Mouse (Mus musculus) bone marrow, adult 2 months (tissue): ENCODE results near the gene Col23a1. TPM values are rescaled to one million over a fixed set of nuclear protein-coding genes. Genes with fewer than 3 reads are reported as not detected.

ENCODE experiments used
- H3K27ac ChIP-seq: fragments of 200-500 bp; 2 replicates; pipeline ENCODE4 v1.5.1; 2012; ENCODE audit warnings: low read depth, mild to moderate bottlenecking, control low read depth, inconsistent platforms, low read length; ENCODE audit not compliant: control insufficient read depth, poor library complexity, insufficient read depth
- H3K4me1 ChIP-seq: fragments of 200-500 bp; 2 replicates; pipeline ENCODE4 v1.6.1; 2011; ENCODE audit warnings: low read length; ENCODE audit not compliant: control insufficient read depth, insufficient read depth
- H3K4me3 ChIP-seq: fragments of 200-500 bp; replicated peaks from 2 replicates; pipeline ENCODE3; 2011; ENCODE audit warnings: mild to moderate bottlenecking, low read depth, low read length, control low read depth; ENCODE audit not compliant: control insufficient read depth
- CTCF ChIP-seq: fragments of 200-500 bp; IDR thresholded peaks from 2 replicates; pipeline ENCODE4 v1.5.1; 2011; ENCODE audit warnings: low read length, control low read depth; ENCODE audit not compliant: control insufficient read depth, insufficient read depth
- POLR2A ChIP-seq: fragments of 200-500 bp; IDR thresholded peaks from 2 replicates; pipeline ENCODE4 v1.6.1; 2011; ENCODE audit warnings: low read depth, mild to moderate bottlenecking, control low read depth, low read length, borderline replicate concordance; ENCODE audit not compliant: control insufficient read depth
- WGBS: fragments of 180-500 bp; shearing (Covaris S2); methylation state at CpG from one replicate; pipeline ENCODE4 v1.1.7; 2018; 5-methylcytosine and 5-hydroxymethylcytosine counted together
- polyA plus RNA-seq: library from polyadenylated mRNA; stranded (reverse); fragments of >200 nt; gene quantifications from 2 replicates; pipeline ENCODE4 v1.2.4, GENCODE M21; 2011; ENCODE audit warnings: low replicate concordance; ENCODE audit not compliant: missing spikeins, insufficient read depth, insufficient read length

The Col23a1 gene
- polyA plus RNA-seq, 1 experiment, result not detected

DNA sequence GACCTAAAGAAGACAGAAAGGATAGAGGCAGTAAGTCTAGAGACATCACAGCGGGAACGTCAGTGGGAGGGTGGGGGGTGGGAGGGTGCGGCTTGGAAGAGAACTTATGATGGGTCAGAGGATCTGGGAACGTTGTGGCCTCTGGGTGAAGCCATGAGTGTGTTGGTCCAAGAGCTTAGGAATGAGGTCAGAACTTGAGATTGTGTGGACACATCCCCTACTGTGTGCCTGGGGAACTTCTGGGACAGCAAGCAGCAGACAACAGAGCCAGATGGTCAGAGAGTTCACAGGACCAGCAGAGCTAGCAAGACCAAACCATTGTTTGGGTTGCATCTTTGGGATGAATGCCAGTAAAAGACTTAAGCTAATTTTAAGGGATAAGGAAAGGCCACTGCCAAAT, 279.1 kb downstream of the Col23a1 start:
- Histone ChIP-seq H3K27ac (no peak overlapping the region), H3K4me1 (no peaks in the 10 kb centered on the region), H3K4me3 (no peak overlapping the region)
- WGBS, result 90% methylated on average over 4 of the region's 4 CpGs
- TF ChIP-seq CTCF (no peak), POLR2A (no peak)

- H3K27ac ChIP-seq, result no peak overlapping the region
- no peak overlapping the region for H3K4me3 ChIP-seq
- TF ChIP-seq POLR2A (no peak), CTCF (no peak)
- 86% methylated on average over 4 of the region's 4 CpGs for WGBS
- peaks cover 4% of the 10 kb centered on the region for H3K4me1 ChIP-seq
Observed at GRCm38 (mm10) chr11:51576454-51576853, 286.7 kb downstream of the Col23a1 start.

DNA sequence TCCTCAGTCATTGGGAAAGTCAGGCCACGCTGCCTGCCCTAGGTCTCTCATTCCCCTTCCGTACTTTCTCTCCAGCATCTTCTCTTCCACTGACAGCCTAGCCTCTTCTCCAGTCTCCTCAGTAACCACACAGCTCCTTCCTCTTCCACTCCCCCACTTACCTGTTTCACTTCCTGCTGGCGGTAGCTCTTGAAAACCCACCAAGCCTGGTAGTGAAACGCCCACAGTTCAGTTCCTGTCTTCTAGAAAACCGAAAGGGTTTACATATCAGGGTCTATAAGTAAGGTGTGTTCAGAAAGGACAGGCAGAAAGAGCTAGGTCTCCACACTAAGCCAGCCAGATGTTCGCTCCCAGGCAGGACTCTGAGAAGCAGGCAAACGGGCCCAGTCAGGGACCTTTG, 287.9 kb downstream of the Col23a1 start:
- 23% methylated on average over 7 of the region's 7 CpGs for WGBS
- TF ChIP-seq POLR2A (no peak), CTCF (no peak)
- Histone ChIP-seq H3K4me1 (peaks cover 4% of the 10 kb centered on the region), H3K4me3 (no peak overlapping the region), H3K27ac (peak overlapping the region; percentile 26; the same call in 1 of the 2 replicates)

GRCm38 (mm10) chr11:51579024-51579423, 289.3 kb downstream of the Col23a1 start:
- H3K4me3 ChIP-seq, result no peak overlapping the region
- TF ChIP-seq CTCF (no peak), POLR2A (no peak)
- 55% methylated on average over 4 of the region's 4 CpGs for WGBS
- no peak overlapping the region; the same call in 1 of the 2 replicates for H3K27ac ChIP-seq
- H3K4me1 ChIP-seq, result peaks cover 5% of the 10 kb centered on the region

DNA sequence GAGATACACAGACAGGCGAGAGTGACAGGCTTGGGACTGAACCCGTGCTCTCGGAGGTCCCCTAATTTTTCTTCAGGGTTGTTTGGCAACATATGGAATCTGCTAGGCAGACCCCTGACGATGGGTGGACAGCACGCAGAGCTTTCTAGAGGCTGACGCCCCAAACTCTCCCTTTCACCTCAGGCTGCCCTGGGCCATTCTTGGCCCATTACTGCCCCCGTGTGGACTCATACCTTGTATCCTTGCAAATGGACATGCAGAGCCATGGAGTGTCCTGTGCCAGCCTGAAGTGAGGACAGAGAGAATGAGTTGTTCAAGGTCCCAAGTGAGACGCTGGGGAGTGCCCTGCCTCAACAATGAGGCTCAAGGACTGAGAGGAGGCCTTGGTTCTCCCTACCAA, 293.0 kb downstream of the Col23a1 start:
- no peak overlapping the region for H3K27ac ChIP-seq

DNA sequence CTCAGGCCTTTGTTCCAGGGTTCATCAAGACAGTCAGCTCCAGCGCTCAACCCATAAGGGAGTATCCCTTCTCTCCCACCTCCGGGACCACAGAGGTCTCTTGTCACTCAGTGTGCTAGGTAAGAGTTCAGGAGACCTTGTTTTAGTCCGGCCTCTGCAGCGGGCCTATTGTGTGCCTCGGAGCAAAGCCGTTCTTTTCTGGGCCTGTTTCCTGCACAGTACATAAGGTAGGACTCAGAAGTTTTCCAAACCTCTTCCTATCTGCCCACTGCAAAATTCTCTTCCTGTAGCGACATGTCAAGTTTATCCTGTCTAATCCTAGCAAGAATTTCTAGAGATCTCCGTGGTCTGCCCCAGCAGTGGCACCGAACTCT, 294.3 kb downstream of the Col23a1 start:
- TF ChIP-seq CTCF, result no peak
- no peak for TF ChIP-seq POLR2A
- Histone ChIP-seq H3K4me3 (peak overlapping the region; percentile 82), H3K27ac (peak overlapping the region; percentile 97), H3K4me1 (peaks cover 6% of the 10 kb centered on the region; the same call in 1 of the 2 replicates)
- WGBS, result 7% methylated on average over 9 of the region's 9 CpGs

More for the DNA sequence above, 293.0 kb downstream of the Col23a1 start:
- Histone ChIP-seq H3K4me3 (no peak overlapping the region), H3K4me1 (peaks cover 6% of the 10 kb centered on the region; the same call in 1 of the 2 replicates)
- 22% methylated on average over 8 of the region's 8 CpGs for WGBS
- TF ChIP-seq POLR2A, result no peak
- peak; percentile 88 for TF ChIP-seq CTCF

GRCm38 (mm10) chr11:51584431-51585248, 294.9 kb downstream of the Col23a1 start, which contains the start of gene Phykpl:
Gene Phykpl (plus strand): TSS chr11:51584757.
- WGBS, result under 1% methylated on average over 59 of the region's 59 CpGs
- Histone ChIP-seq H3K4me1 (peaks cover 6% of the 10 kb centered on the region; the same call in 1 of the 2 replicates), H3K4me3 (peak within 1 kb of the TSS; percentile 82), H3K27ac (peak within 1 kb of the TSS; percentile 97)
- TF ChIP-seq POLR2A (peak; percentile 88), CTCF (peak; percentile 22; the same call in 1 of the 2 replicates)

GRCm38 (mm10) chr11:51585608-51586252, 296.0 kb downstream of the Col23a1 start:
- Histone ChIP-seq H3K4me1 (peaks cover 6% of the 10 kb centered on the region; the same call in 1 of the 2 replicates), H3K4me3 (peak overlapping the region; percentile 82), H3K27ac (no peak overlapping the region)
- 37% methylated on average over 8 of the region's 8 CpGs for WGBS
- TF ChIP-seq POLR2A (no peak), CTCF (no peak)
